Mouse (Mus musculus): ENCODE measurements around the gene Igfbp3. TPM values are rescaled to one million over a fixed set of nuclear protein-coding genes. Genes with fewer than 3 reads are reported as not detected.

Gene Igfbp3
- total RNA-seq, 2 experiments from 2014 or later = 23.2 to 24.7 TPM

GRCm38 (mm10) chr11:7213161-7213500 lies 592 bp downstream of the Igfbp3 start:
- no peak for DNase-seq
- intact Hi-C loops (cut with DNase I) = loop anchor here (5.0 to 10.0 kb wide), 4 partner anchors 124 to 1312 kb away; no protein-coding TSS in a partner anchor

- intact Hi-C loops (cut with DNase I) = loop anchor here (5.0 to 10.0 kb wide), 4 partner anchors 125 to 1313 kb away; no protein-coding TSS in a partner anchor
- no peak for DNase-seq
Observed at GRCm38 (mm10) chr11:7212126-7212798, 1.5 kb downstream of the Igfbp3 start.

GRCm38 (mm10) chr11:7211211-7211610 lies 2.5 kb downstream of the Igfbp3 start:
- DNase-seq = no peak
- intact Hi-C loops (cut with DNase I) = loop anchor here (2.0 to 10.0 kb wide), 5 partner anchors 126 to 1314 kb away; no protein-coding TSS in a partner anchor

GRCm38 (mm10) chr11:7210343-7210742 lies 3.4 kb downstream of the Igfbp3 start:
- intact Hi-C loops (cut with DNase I) = loop anchor here (1.0 to 10.0 kb wide), 7 partner anchors 127 to 1314 kb away; no protein-coding TSS in a partner anchor
- DNase-seq = peak; percentile 75 to 86

- no peak for DNase-seq
- intact Hi-C loops (cut with DNase I) = no loop called here
Observed at GRCm38 (mm10) chr11:7203846-7204245, 9.9 kb downstream of the Igfbp3 start.

GRCm38 (mm10) chr11:7202206-7202605 lies 11.5 kb downstream of the Igfbp3 start:
- DNase-seq = no peak
- intact Hi-C loops (cut with DNase I) = no loop called here

- intact Hi-C loops (cut with DNase I) = no loop called here
Observed at GRCm38 (mm10) chr11:7200393-7200783, 13.3 kb downstream of the Igfbp3 start.

GRCm38 (mm10) chr11:7199736-7200392 lies 13.9 kb downstream of the Igfbp3 start:
- intact Hi-C loops (cut with DNase I) = no loop called here
- DNase-seq = peak; percentile 59 to 78

More at GRCm38 (mm10) chr11:7200393-7200783, 13.3 kb downstream of the Igfbp3 start:
- DNase-seq = no peak

- intact Hi-C loops (cut with DNase I) = no loop called here
- DNase-seq = no peak
Observed at GRCm38 (mm10) chr11:7198481-7199256, 15.1 kb downstream of the Igfbp3 start.

GRCm38 (mm10) chr11:7198006-7198405 lies 15.7 kb downstream of the Igfbp3 start:
- intact Hi-C loops (cut with DNase I) = no loop called here
- no peak for DNase-seq

- no peak for DNase-seq
- intact Hi-C loops (cut with DNase I) = no loop called here
Observed at GRCm38 (mm10) chr11:7197491-7197941, 16.2 kb downstream of the Igfbp3 start, which contains the start of gene Igfbp1. TSS of gene Igfbp1 (plus strand) at chr11:7197782.

GRCm38 (mm10) chr11:7195312-7195685 lies 18.4 kb downstream of the Igfbp3 start:
- intact Hi-C loops (cut with DNase I) = no loop called here
- DNase-seq = no peak

- no peak for DNase-seq
- intact Hi-C loops (cut with DNase I) = no loop called here
Observed at GRCm38 (mm10) chr11:7194432-7195311, 19.1 kb downstream of the Igfbp3 start.

- no peak for DNase-seq
- intact Hi-C loops (cut with DNase I) = no loop called here
Observed at GRCm38 (mm10) chr11:7193134-7193533, 20.6 kb downstream of the Igfbp3 start.

- intact Hi-C loops (cut with DNase I) = no loop called here
- DNase-seq = no peak
Observed at GRCm38 (mm10) chr11:7192710-7193109, 21.0 kb downstream of the Igfbp3 start.

GRCm38 (mm10) chr11:7188469-7188868 lies 25.3 kb downstream of the Igfbp3 start, which contains the start of gene Gm11985:
TSS of gene Gm11985 (minus strand) at chr11:7188569.
- intact Hi-C loops (cut with DNase I) = no loop called here
- DNase-seq = no peak

- intact Hi-C loops (cut with DNase I) = no loop called here
Observed at GRCm38 (mm10) chr11:7187472-7187871, 26.3 kb downstream of the Igfbp3 start.

GRCm38 (mm10) chr11:7184420-7184819 lies 29.3 kb downstream of the Igfbp3 start:
- DNase-seq = no peak
- intact Hi-C loops (cut with DNase I) = no loop called here

More at GRCm38 (mm10) chr11:7187472-7187871, 26.3 kb downstream of the Igfbp3 start:
- DNase-seq = no peak

- DNase-seq = no peak
- intact Hi-C loops (cut with DNase I) = no loop called here
Observed at GRCm38 (mm10) chr11:7182409-7183042, 31.2 kb downstream of the Igfbp3 start.

GRCm38 (mm10) chr11:7179276-7179675 lies 34.4 kb downstream of the Igfbp3 start:
- DNase-seq = no peak
- intact Hi-C loops (cut with DNase I) = no loop called here
